Mouse (Mus musculus) CH12.LX (cell line): ENCODE measurements around the gene Nacc1. TPM values are rescaled to one million over a fixed set of nuclear protein-coding genes. Genes with fewer than 3 reads are reported as not detected.

Experiments
- DNase-seq: peaks from one replicate; pipeline ENCODE4 v3.0.0-alpha.2; 2013; ENCODE audit errors: extremely low read depth
- H3K27ac ChIP-seq: 2 replicates; pipeline ENCODE4 v1.5.1; 2012; ENCODE audit warnings: low read depth, mild to moderate bottlenecking, control low read depth, moderate library complexity; ENCODE audit not compliant: insufficient read depth
- H3K27me3 ChIP-seq: replicated peaks from 2 replicates; pipeline ENCODE3; 2012; ENCODE audit warnings: inconsistent platforms
- H3K36me3 ChIP-seq, 2 experiments: replicated peaks in 1 of 2; 2 replicates each; pipeline versions ENCODE3 to v1.6.1; 2012; ENCODE audit warnings: inconsistent platforms in 1 of 2, low read length in 1 of 2, mild to moderate bottlenecking in 1 of 2, mixed read lengths in 1 of 2, moderate library complexity in 1 of 2; ENCODE audit not compliant: control insufficient read depth in 1 of 2, insufficient read depth in 1 of 2
- H3K4me1 ChIP-seq, 2 experiments: 2 replicates each; pipeline ENCODE4 v1.6.1; 2012; ENCODE audit warnings: inconsistent platforms in 1 of 2, moderate library complexity in 1 of 2; ENCODE audit not compliant: insufficient read depth in 2 of 2, control insufficient read depth in 1 of 2
- H3K4me2 ChIP-seq: 2 replicates; pipeline ENCODE4 v1.6.1; 2012; ENCODE audit warnings: low read depth, mild to moderate bottlenecking, control low read depth; ENCODE audit not compliant: poor library complexity, insufficient read depth, severe bottlenecking
- H3K4me3 ChIP-seq, 3 experiments: fragments of 150-350 bp in 1 of 3; sonication (generic) in 1 of 3; replicated peaks in 1 of 3; 2 replicates each; pipeline versions ENCODE3 to v1.5.1; 2011 to 2012; ENCODE audit warnings: low read depth in 2 of 3, low read length in 2 of 3, mild to moderate bottlenecking in 2 of 3, moderate library complexity in 2 of 3, control low read depth in 1 of 3, improper control_type of control experiment in 1 of 3, inconsistent platforms in 1 of 3, mixed read lengths in 1 of 3; ENCODE audit not compliant: poor library complexity in 1 of 3
- H3K79me2 ChIP-seq: replicated peaks from 2 replicates; pipeline ENCODE4 v1.6.1; 2012; ENCODE audit warnings: mild to moderate bottlenecking, moderate library complexity; ENCODE audit not compliant: control insufficient read depth, poor library complexity, insufficient read depth, severe bottlenecking; ENCODE audit errors: extremely low read depth
- H3K9ac ChIP-seq: 2 replicates; pipeline ENCODE4 v1.6.1; 2012; ENCODE audit warnings: low read depth, mild to moderate bottlenecking, control low read depth, moderate library complexity; ENCODE audit not compliant: insufficient read depth
- H3K9me3 ChIP-seq: replicated peaks from 2 replicates; pipeline ENCODE3; 2012; ENCODE audit warnings: low read length, inconsistent platforms, mixed read lengths
- BHLHE40 ChIP-seq: IDR thresholded peaks from 2 replicates; pipeline ENCODE4 v1.6.1; 2011; ENCODE audit warnings: mild to moderate bottlenecking, low read depth, low read length, improper control_type of control experiment
- CTCF ChIP-seq, 2 experiments: IDR thresholded peaks in 1 of 2; conservative IDR thresholded peaks in 1 of 2; 2 replicates each; pipeline ENCODE4 v1.5.1; 2011 to 2012; ENCODE audit warnings: low read depth in 2 of 2, low read length in 2 of 2, improper control_type of control experiment in 1 of 2, inconsistent platforms in 1 of 2, mild to moderate bottlenecking in 1 of 2, moderate library complexity in 1 of 2
- ELF1 ChIP-seq: IDR thresholded peaks from 2 replicates; pipeline ENCODE4 v1.6.1; 2014; ENCODE audit warnings: low read depth, mild to moderate bottlenecking, inconsistent platforms, low read length, improper control_type of control experiment
- EP300 ChIP-seq: IDR thresholded peaks from 2 replicates; pipeline ENCODE4 v1.6.1; 2011; ENCODE audit warnings: low read length, improper control_type of control experiment
- HCFC1 ChIP-seq: IDR thresholded peaks from 2 replicates; pipeline ENCODE4 v1.6.1; 2012; ENCODE audit warnings: low read depth, mild to moderate bottlenecking, inconsistent platforms, low read length, improper control_type of control experiment
- IRF4 ChIP-seq: IDR thresholded peaks from 2 replicates; pipeline ENCODE4 v1.6.1; 2014; ENCODE audit warnings: low read depth, mild to moderate bottlenecking, inconsistent platforms, low read length, improper control_type of control experiment
- JUND ChIP-seq: conservative IDR thresholded peaks from 2 replicates; pipeline ENCODE4 v1.6.1; 2011; ENCODE audit warnings: low read depth, low read length, improper control_type of control experiment
- MAFK ChIP-seq: IDR thresholded peaks from 2 replicates; pipeline ENCODE4 v1.6.1; 2011; ENCODE audit warnings: low read length, improper control_type of control experiment; ENCODE audit not compliant: insufficient replicate concordance
- MAX ChIP-seq: IDR thresholded peaks from 2 replicates; pipeline ENCODE4 v1.6.1; 2011; ENCODE audit warnings: low read length, improper control_type of control experiment
- MAZ ChIP-seq: IDR thresholded peaks from 2 replicates; pipeline ENCODE4 v1.6.1; 2012; ENCODE audit warnings: low read depth, mild to moderate bottlenecking, inconsistent platforms, low read length, improper control_type of control experiment, moderate library complexity
- MXI1 ChIP-seq: IDR thresholded peaks from 2 replicates; pipeline ENCODE4 v1.6.1; 2011; ENCODE audit warnings: mild to moderate bottlenecking, low read depth, low read length, improper control_type of control experiment
- MYC ChIP-seq: IDR thresholded peaks from 2 replicates; pipeline ENCODE4 v1.6.1; 2011; ENCODE audit warnings: low read depth, mild to moderate bottlenecking, improper control_type of control experiment, low read length
- NELFE ChIP-seq: IDR thresholded peaks from 2 replicates; pipeline ENCODE4 v1.6.1; 2011; ENCODE audit warnings: low read depth, low read length, improper control_type of control experiment
- NRF1 ChIP-seq: IDR thresholded peaks from 2 replicates; pipeline ENCODE4 v1.6.1; 2014; ENCODE audit warnings: low read depth, mild to moderate bottlenecking, inconsistent platforms, low read length, improper control_type of control experiment, moderate library complexity
- RAD21 ChIP-seq: IDR thresholded peaks from 2 replicates; pipeline ENCODE4 v1.6.1; 2011; ENCODE audit warnings: low read depth, mild to moderate bottlenecking, low read length, improper control_type of control experiment, moderate library complexity
- SIN3A ChIP-seq: IDR thresholded peaks from 2 replicates; pipeline ENCODE4 v1.6.1; 2012; ENCODE audit warnings: low read length, improper control_type of control experiment, inconsistent platforms
- TBP ChIP-seq: conservative IDR thresholded peaks from 2 replicates; pipeline ENCODE4 v1.6.1; 2011; ENCODE audit warnings: low read depth, low read length, improper control_type of control experiment
- TCF12 ChIP-seq: IDR thresholded peaks from 2 replicates; pipeline ENCODE4 v1.6.1; 2014; ENCODE audit warnings: low read depth, mild to moderate bottlenecking, inconsistent platforms, low read length, improper control_type of control experiment
- USF1 ChIP-seq: IDR thresholded peaks from 2 replicates; pipeline ENCODE4 v1.6.1; 2014; ENCODE audit warnings: low read depth, mild to moderate bottlenecking, inconsistent platforms, low read length, improper control_type of control experiment
- USF2 ChIP-seq: conservative IDR thresholded peaks from 2 replicates; pipeline ENCODE4 v1.6.1; 2011; ENCODE audit warnings: low read depth, low read length, improper control_type of control experiment
- ZC3H11A ChIP-seq: IDR thresholded peaks from 2 replicates; pipeline ENCODE4 v1.6.1; 2012; ENCODE audit warnings: low read depth, mild to moderate bottlenecking, inconsistent platforms, low read length, improper control_type of control experiment
- ZKSCAN1 ChIP-seq: IDR thresholded peaks from 2 replicates; pipeline ENCODE4 v1.6.1; 2012; ENCODE audit warnings: low read depth, inconsistent platforms, low read length, improper control_type of control experiment, borderline replicate concordance
- ZNF384 ChIP-seq: IDR thresholded peaks from 2 replicates; pipeline ENCODE4 v1.6.1; 2012; ENCODE audit warnings: low read depth, low read length, improper control_type of control experiment, inconsistent platforms
- dilution Hi-C: fragments of 300-500 bp; cut with MboI; formaldehyde crosslinking; loops from 2 replicates; pipeline ENCODE4 v1.14.3; 2020; ENCODE audit warnings: low sequenced_read_pairs; ENCODE audit not compliant: extremely low pct_unique_long_range_greater_than_20kb, extremely low pct_ligation_motif_present
- in situ Hi-C: fragments of 300-500 bp; cut with MboI; formaldehyde crosslinking; loops from 3 replicates; pipeline ENCODE4 v1.14.3; 2019; ENCODE audit warnings: low sequenced_read_pairs, low pct_ligation_motif_present, low pct_unique_long_range_greater_than_20kb, mixed read lengths
- polyA plus RNA-seq: library from polyadenylated mRNA; unstranded; fragments of >175 nt; gene quantifications from 2 replicates; pipeline ENCODE4 v1.2.1, GENCODE M21; 2012; ENCODE audit warnings: low read depth; ENCODE audit not compliant: insufficient read length
- total RNA-seq, 2 experiments: library from RNA; depleted of rRNA; stranded (reverse); fragments of 300-350 nt in 1 of 2; fragments of >200 nt in 1 of 2; gene quantifications; 2 replicates each; pipeline ENCODE4 v1.2.3; 2012 to 2014

Gene Nacc1
- total and polyA plus RNA-seq, 3 experiments: 23.3 to 84.1 (median 45.1) TPM

GRCm38 (mm10) chr8:84731371-84732177 is 43.9 kb upstream of the Nacc1 start:
- H3K4me2 ChIP-seq: no peak overlapping the region
- no peak overlapping the region for H3K9ac ChIP-seq
- H3K79me2 ChIP-seq: no peaks in the 10 kb centered on the region
- H3K27ac ChIP-seq: no peak overlapping the region
- TF ChIP-seq RAD21 (no peak), SIN3A (no peak), TCF12 (no peak), USF1 (no peak), BHLHE40 (no peak), MAZ (no peak), NELFE (no peak), ZNF384 (no peak), USF2 (no peak), NRF1 (no peak), MYC (no peak), ZKSCAN1 (no peak), ELF1 (no peak), JUND (no peak)
- H3K4me1 ChIP-seq: peaks cover 0 to 7% of the 10 kb centered on the region in 2 experiments; a peak in 3 of 4 replicates
- dilution Hi-C loops (no loop called here), in situ Hi-C loops (no loop called here)
- no peaks in the 10 kb centered on the region for H3K9me3 ChIP-seq
- peaks cover 63% of the 10 kb centered on the region for H3K27me3 ChIP-seq
- no peak overlapping the region for H3K4me3 ChIP-seq
- H3K36me3 ChIP-seq: no peaks in the 10 kb centered on the region
- DNase-seq: no peak

DNA sequence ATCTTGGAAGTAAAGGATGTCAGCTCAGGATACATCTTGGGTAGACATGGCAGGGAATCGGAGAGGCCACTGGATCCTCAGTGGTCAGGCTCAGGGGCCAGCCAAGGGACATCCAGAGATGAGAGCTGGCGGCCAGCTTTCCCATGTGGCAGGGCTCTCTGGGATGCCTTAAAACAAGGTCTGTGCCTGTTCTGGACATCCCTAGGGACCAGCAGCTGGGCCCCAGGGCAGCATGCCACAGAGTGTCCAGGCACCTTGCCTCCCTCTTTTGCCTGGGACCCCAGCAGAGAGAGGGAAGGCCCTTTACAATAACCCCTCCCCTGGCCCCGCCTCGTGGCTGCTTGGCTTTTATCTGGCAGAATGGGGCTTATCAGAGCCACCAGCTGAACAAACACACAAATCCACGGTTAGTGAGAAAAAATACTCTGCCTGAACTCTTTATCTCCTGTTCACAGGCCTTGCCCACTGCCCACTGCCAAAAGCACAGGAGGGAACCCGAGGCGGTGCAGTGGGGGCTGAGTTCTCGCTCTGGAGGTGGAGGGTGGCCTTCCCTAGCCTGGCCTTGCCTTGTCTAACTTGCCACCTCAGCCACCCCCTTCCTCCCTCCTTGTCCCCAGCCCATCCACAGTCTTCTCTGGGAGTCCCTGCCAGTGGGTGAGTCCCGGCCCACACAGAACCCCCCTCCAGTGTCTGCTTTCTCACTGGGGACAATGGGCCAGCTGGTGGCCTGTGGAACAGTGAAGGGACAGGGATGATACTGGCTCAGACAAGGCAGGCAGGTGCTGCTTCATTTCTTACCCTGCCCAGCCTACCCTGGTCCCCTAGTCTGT is 43.1 kb upstream of the Nacc1 start:
- no peak overlapping the region for H3K9ac ChIP-seq
- H3K4me3 ChIP-seq: no peak overlapping the region
- no peak for DNase-seq
- H3K9me3 ChIP-seq: no peaks in the 10 kb centered on the region
- no peak overlapping the region for H3K27ac ChIP-seq
- TF ChIP-seq EP300 (no peak), MAX (no peak), USF2 (no peak), MAFK (no peak), SIN3A (no peak), ZC3H11A (no peak), TBP (no peak), IRF4 (no peak), MXI1 (no peak), USF1 (no peak), ELF1 (no peak), CTCF (conservative IDR thresholded peaks at IDR 0.05 in 1 of 2, IDR thresholded peaks at IDR 0.05 in 1 of 2; ENCODE audit: low read depth in 2 of 2, low read length in 2 of 2) (no peak), HCFC1 (no peak)
- no peaks in the 10 kb centered on the region for H3K36me3 ChIP-seq
- in situ Hi-C loops (no loop called here), dilution Hi-C loops (no loop called here)
- H3K4me1 ChIP-seq: peaks cover 0 to 7% of the 10 kb centered on the region in 2 experiments; a peak in 3 of 4 replicates
- no peak overlapping the region for H3K4me2 ChIP-seq
- peaks cover 60% of the 10 kb centered on the region for H3K27me3 ChIP-seq
- no peaks in the 10 kb centered on the region for H3K79me2 ChIP-seq
